Mouse (Mus musculus) liver, embryonic 14.5 days (tissue): ENCODE data around the gene Gm21083.
"Not testable (repeated sequence)": the region's sequence is repeated elsewhere in the genome, so short reads cannot be mapped to it uniquely, and the experiment has no call there.

Source experiments
- CTCF ChIP-seq: IDR thresholded peaks from 2 replicates; pipeline ENCODE4 v1.5.1; 2016; ENCODE audit warnings: antibody characterized with exemption, low read depth, control low read depth
- EP300 ChIP-seq: IDR thresholded peaks from 2 replicates; pipeline ENCODE4 v1.6.1; 2016; ENCODE audit warnings: antibody characterized with exemption, low read depth

DNA sequence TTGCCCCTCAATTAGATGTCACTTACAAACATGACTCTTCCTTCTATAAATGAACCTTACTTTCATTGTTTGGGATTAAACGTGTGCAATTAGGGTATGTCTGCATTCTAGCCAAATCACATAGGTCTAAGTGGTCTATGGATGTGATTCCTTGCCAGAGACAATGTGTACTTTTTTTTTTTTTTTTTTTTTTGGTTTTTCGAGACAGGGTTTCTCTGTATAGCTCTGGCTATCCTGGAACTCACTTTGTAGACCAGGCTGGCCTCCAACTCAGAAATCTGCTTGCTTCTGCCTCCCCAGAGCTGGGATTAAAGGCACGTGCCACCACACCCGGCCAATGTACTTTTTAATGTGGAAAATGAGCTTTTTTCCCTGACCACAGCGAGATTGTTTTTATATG, 13.5 kb downstream of the Gm21083 start:
- not testable (repeated sequence) for TF ChIP-seq CTCF, EP300
